Mouse (Mus musculus) midbrain, embryonic 14.5 days (tissue): ENCODE results near the gene Apoa2. TPM values are rescaled to one million over a fixed set of nuclear protein-coding genes. Genes with fewer than 3 reads are reported as not detected.

Experiments used
- ATAC-seq: fragments of 200-750 bp; cut with Nextera tagmentation; 2 replicates; pipeline ENCODE4 v1.8.0; 2017; ENCODE audit warnings: moderate number of reproducible peaks, moderate library complexity; ENCODE audit not compliant: low FRiP score, low TSS enrichment
- DNase-seq: peaks from one replicate; pipeline ENCODE4 v3.0.0-alpha.2; 2015
- H3K27ac ChIP-seq: fragments of 300-500 bp; sonication (generic); replicated peaks from 2 replicates; pipeline ENCODE4 v1.5.1; 2014; ENCODE audit warnings: mild to moderate bottlenecking, low read depth, low read length, moderate library complexity
- H3K27me3 ChIP-seq: fragments of 300-500 bp; sonication (generic); 2 replicates; pipeline ENCODE4 v1.6.1; 2014; ENCODE audit warnings: low read length, control low read depth, mixed read lengths; ENCODE audit not compliant: control insufficient read depth, insufficient read depth
- H3K36me3 ChIP-seq: fragments of 300-500 bp; sonication (generic); 2 replicates; pipeline ENCODE4 v1.6.1; 2014; ENCODE audit warnings: low read length, control low read depth; ENCODE audit not compliant: control insufficient read depth, insufficient read depth
- H3K4me1 ChIP-seq: fragments of 300-500 bp; sonication (generic); 2 replicates; pipeline ENCODE4 v1.6.1; 2014; ENCODE audit warnings: mild to moderate bottlenecking, antibody characterized with exemption, low read length, control low read depth; ENCODE audit not compliant: control insufficient read depth, insufficient read depth
- H3K4me2 ChIP-seq: fragments of 300-500 bp; sonication (generic); 2 replicates; pipeline ENCODE4 v1.6.1; 2014; ENCODE audit warnings: mild to moderate bottlenecking, low read length, moderate library complexity
- H3K4me3 ChIP-seq: fragments of 300-500 bp; sonication (generic); replicated peaks from 2 replicates; pipeline ENCODE4 v1.5.1; 2014; ENCODE audit warnings: low read depth, low read length
- H3K9ac ChIP-seq: fragments of 300-500 bp; sonication (generic); replicated peaks from 2 replicates; pipeline ENCODE4 v1.6.1; 2014; ENCODE audit warnings: mild to moderate bottlenecking, low read length, moderate library complexity
- H3K9me3 ChIP-seq: fragments of 300-500 bp; sonication (generic); 2 replicates; pipeline ENCODE4 v1.6.1; 2016; ENCODE audit warnings: low read length, control low read depth, mixed read lengths; ENCODE audit not compliant: control insufficient read depth
- WGBS: fragments of 180-500 bp; shearing (Covaris S2); extraction: QIAGEN DNeasy Blood & Tissue Kit; methylation state at CpG from one replicate; pipeline ENCODE4 v1.1.7; 2014; 5-methylcytosine and 5-hydroxymethylcytosine counted together
- polyA plus RNA-seq: library from polyadenylated mRNA; unstranded; fragments of >200 nt; fragmentation: Nextera tagmentation; extraction: Ambion mirVana; gene quantifications from 2 replicates; pipeline ENCODE4 v1.2.1, GENCODE M21; 2014

The Apoa2 gene
- polyA plus RNA-seq, 1 experiment from 2014 or later, result 4.1 TPM

- Histone ChIP-seq H3K4me1 (peaks cover 33% of the 10 kb centered on the region), H3K27ac (peak overlapping the region; percentile 46; the same call in 1 of the 2 replicates), H3K9ac (no peak overlapping the region), H3K4me2 (peak overlapping the region; percentile 5; the same call in 1 of the 2 replicates), H3K9me3 (no peaks in the 10 kb centered on the region), H3K27me3 (no peaks in the 10 kb centered on the region; the same call in none of the 2 replicates), H3K4me3 (no peak overlapping the region), H3K36me3 (no peaks in the 10 kb centered on the region)
- WGBS, result 28% methylated on average over 14 of the region's 14 CpGs
- ATAC-seq, result no peak
- DNase-seq, result peak; percentile 25
Measured at GRCm38 (mm10) chr1:171189476-171190114, 35.3 kb upstream of the Apoa2 start.

- no peak overlapping the region for H3K27ac ChIP-seq
- 94% methylated on average over 9 of the region's 9 CpGs for WGBS
- peaks cover 7% of the 10 kb centered on the region for H3K27me3 ChIP-seq
- H3K4me3 ChIP-seq, result no peak overlapping the region
- no peaks in the 10 kb centered on the region for H3K9me3 ChIP-seq
- peaks cover 41% of the 10 kb centered on the region for H3K4me1 ChIP-seq
- DNase-seq (no peak), ATAC-seq (no peak)
- H3K9ac ChIP-seq, result no peak overlapping the region
- H3K4me2 ChIP-seq, result no peak overlapping the region
- H3K36me3 ChIP-seq, result no peaks in the 10 kb centered on the region
Measured at GRCm38 (mm10) chr1:171190832-171191231, 34.0 kb upstream of the Apoa2 start.

- peak overlapping the region; percentile 97; the same call in 1 of the 2 replicates for H3K4me2 ChIP-seq
- ATAC-seq, result no peak
- no peaks in the 10 kb centered on the region for H3K36me3 ChIP-seq
- peaks cover 46% of the 10 kb centered on the region for H3K4me1 ChIP-seq
- DNase-seq, result peak; percentile 3
- no peak overlapping the region for H3K4me3 ChIP-seq
- H3K9ac ChIP-seq, result no peak overlapping the region
- 37% methylated on average over 10 of the region's 10 CpGs for WGBS
- no peak overlapping the region for H3K27ac ChIP-seq
- H3K27me3 ChIP-seq, result peaks cover 16% of the 10 kb centered on the region
- no peaks in the 10 kb centered on the region for H3K9me3 ChIP-seq
Measured at GRCm38 (mm10) chr1:171192283-171192682, 32.6 kb upstream of the Apoa2 start.

GRCm38 (mm10) chr1:171193093-171193840, 31.6 kb upstream of the Apoa2 start:
- peak overlapping the region; percentile 3 for H3K9ac ChIP-seq
- H3K4me1 ChIP-seq, result peaks cover 46% of the 10 kb centered on the region
- peak; percentile 49; the same call in 1 of the 2 replicates for ATAC-seq
- no peaks in the 10 kb centered on the region for H3K9me3 ChIP-seq
- peak; percentile 83 for DNase-seq
- peaks cover 17% of the 10 kb centered on the region for H3K27me3 ChIP-seq
- H3K36me3 ChIP-seq, result no peaks in the 10 kb centered on the region
- peak overlapping the region; percentile 62 for H3K27ac ChIP-seq
- WGBS, result under 1% methylated on average over 18 of the region's 18 CpGs
- peak overlapping the region; percentile 27 for H3K4me3 ChIP-seq
- peak overlapping the region; percentile 97 for H3K4me2 ChIP-seq

GRCm38 (mm10) chr1:171193911-171194830, 30.7 kb upstream of the Apoa2 start:
- Histone ChIP-seq H3K27ac (no peak overlapping the region), H3K27me3 (peaks cover 17% of the 10 kb centered on the region), H3K4me1 (peaks cover 40% of the 10 kb centered on the region), H3K4me2 (peak overlapping the region; percentile 97), H3K9ac (no peak overlapping the region), H3K9me3 (no peaks in the 10 kb centered on the region), H3K36me3 (no peaks in the 10 kb centered on the region), H3K4me3 (peak overlapping the region; percentile 27)
- peak; percentile 36 for DNase-seq
- 24% methylated on average over 11 of the region's 11 CpGs for WGBS
- ATAC-seq, result no peak

- DNase-seq, result peak; percentile 55
Measured at GRCm38 (mm10) chr1:171195046-171195822, 29.6 kb upstream of the Apoa2 start.

GRCm38 (mm10) chr1:171195887-171196397, 28.9 kb upstream of the Apoa2 start, which contains the start of gene Pcp4l1:
Gene Pcp4l1, minus strand, starts transcription at chr1:171196268.
- H3K4me1 ChIP-seq, result peaks cover 36% of the 10 kb centered on the region
- peak within 1 kb of the TSS; percentile 63 for H3K4me3 ChIP-seq
- no peak within 1 kb of the TSS for H3K27ac ChIP-seq
- ATAC-seq, result peak; percentile 71
- peak; percentile 76 for DNase-seq
- peak within 1 kb of the TSS; percentile 57 for H3K9ac ChIP-seq
- H3K4me2 ChIP-seq, result peak within 1 kb of the TSS; percentile 97
- H3K9me3 ChIP-seq, result no peaks in the 10 kb centered on the region
- 0% methylated on average over 33 of the region's 33 CpGs for WGBS
- H3K36me3 ChIP-seq, result no peaks in the 10 kb centered on the region
- H3K27me3 ChIP-seq, result peaks cover 17% of the 10 kb centered on the region

More at GRCm38 (mm10) chr1:171195046-171195822, 29.6 kb upstream of the Apoa2 start:
- no peak for ATAC-seq
- peak overlapping the region; percentile 97 for H3K4me2 ChIP-seq
- 4% methylated on average over 20 of the region's 20 CpGs for WGBS
- peak overlapping the region; percentile 63 for H3K4me3 ChIP-seq
- peaks cover 17% of the 10 kb centered on the region for H3K27me3 ChIP-seq
- no peaks in the 10 kb centered on the region for H3K36me3 ChIP-seq
- no peak overlapping the region for H3K27ac ChIP-seq
- peaks cover 36% of the 10 kb centered on the region for H3K4me1 ChIP-seq
- peak overlapping the region; percentile 57; the same call in 1 of the 2 replicates for H3K9ac ChIP-seq
- no peaks in the 10 kb centered on the region for H3K9me3 ChIP-seq
